Comparison of ENCODE assay signal across 6 mouse cellular contexts in the genomic region with DNA sequence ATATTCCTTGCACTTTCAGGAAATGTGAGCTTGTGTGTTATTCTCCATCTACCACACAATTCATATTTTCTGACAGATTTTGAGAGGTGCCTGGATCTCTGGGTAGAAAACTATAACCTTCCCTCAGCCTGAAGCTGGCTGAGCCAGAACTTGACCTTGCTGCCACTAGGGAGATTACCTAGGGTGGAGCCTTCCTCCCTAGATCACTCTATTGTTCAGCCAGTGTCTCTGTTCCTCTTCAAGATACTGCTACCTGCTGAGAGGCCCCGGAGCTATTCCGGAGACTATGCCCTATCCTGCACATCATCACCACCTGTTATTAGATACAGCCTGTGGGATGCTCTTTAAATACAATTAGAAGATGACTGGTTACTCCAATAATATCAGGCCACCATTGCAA. TPM values are rescaled to one million over a fixed set of nuclear protein-coding genes. Genes with fewer than 3 reads are reported as not detected.
"Had no signal": no experiment of that assay in that cellular context is flagged by ENCODE, and none has a peak within 500 bp of the region (broad histone marks: within the 10 kb centered on the region; RNA-seq: fewer than 3 reads in every experiment).

No protein-coding gene starts in this region.

RNA-seq across cellular contexts. Expression of gene Gm28041, which starts 47.0 kb away (rescaled TPM):
- total RNA-seq: neutrophil, adult 5-6 weeks had no signal
- polyA plus RNA-seq: neural tube, embryonic 13.5 days; neural tube, embryonic 14.5 days; neural tube, embryonic 15.5 days; small intestine, adult 2 months; testis, adult 2 months had no signal
